Mouse (Mus musculus) gastrocnemius, adult 2 months (tissue): ENCODE data around the gene Fhl3. TPM values are rescaled to one million over a fixed set of nuclear protein-coding genes. Genes with fewer than 3 reads are reported as not detected.

Source experiments
- DNase-seq: peaks from one replicate; pipeline ENCODE4 v3.0.0; 2022
- H3K27ac ChIP-seq: fragments of 200-600 bp; 2 replicates; pipeline ENCODE4 v1.8.1; 2022; ENCODE audit warnings: mild to moderate bottlenecking
- H3K4me3 ChIP-seq: fragments of 200-600 bp; 2 replicates; pipeline ENCODE4 v1.8.1; 2022; ENCODE audit warnings: mild to moderate bottlenecking, moderate library complexity
- CTCF ChIP-seq: fragments of 200-600 bp; IDR thresholded peaks from 2 replicates; pipeline ENCODE4 v1.8.1; 2022; ENCODE audit warnings: antibody characterized with exemption, mild to moderate bottlenecking, moderate library complexity
- intact Hi-C: fragments of 180-260 bp; cut with DNase I; formaldehyde crosslinking; loops from one replicate; pipeline ENCODE4 v1.15.1; 2025
- long read RNA-seq, 2 experiments: library from polyadenylated mRNA; stranded (forward); transcript quantifications; one replicate each; pipeline ENCODE4 v2.0.0; 2021
- total RNA-seq, 2 experiments: library from RNA; stranded (reverse); gene quantifications; 2 replicates each; pipeline ENCODE4 v1.2.3; 2021

The Fhl3 gene
- 100 to 1,000 TPM; 151 to 515 TPM for total RNA-seq
- long read RNA-seq, experiment 1, transcript Fhl3-201 (6 exons, 1,664 nt), result major isoform, 5 of 9 reads
- long read RNA-seq, experiment 1, partial matches to known transcripts, result 0 of 9 reads
- long read RNA-seq, experiment 1, other reads (novel, unspliced or antisense), result 4 of 9 reads
- long read RNA-seq, experiment 2, transcript Fhl3-201 (6 exons, 1,664 nt), result major isoform, 7 of 16 reads
- long read RNA-seq, experiment 2, partial matches to known transcripts, result 2 of 16 reads
- long read RNA-seq, experiment 2, other reads (novel, unspliced or antisense), result 7 of 16 reads

DNA sequence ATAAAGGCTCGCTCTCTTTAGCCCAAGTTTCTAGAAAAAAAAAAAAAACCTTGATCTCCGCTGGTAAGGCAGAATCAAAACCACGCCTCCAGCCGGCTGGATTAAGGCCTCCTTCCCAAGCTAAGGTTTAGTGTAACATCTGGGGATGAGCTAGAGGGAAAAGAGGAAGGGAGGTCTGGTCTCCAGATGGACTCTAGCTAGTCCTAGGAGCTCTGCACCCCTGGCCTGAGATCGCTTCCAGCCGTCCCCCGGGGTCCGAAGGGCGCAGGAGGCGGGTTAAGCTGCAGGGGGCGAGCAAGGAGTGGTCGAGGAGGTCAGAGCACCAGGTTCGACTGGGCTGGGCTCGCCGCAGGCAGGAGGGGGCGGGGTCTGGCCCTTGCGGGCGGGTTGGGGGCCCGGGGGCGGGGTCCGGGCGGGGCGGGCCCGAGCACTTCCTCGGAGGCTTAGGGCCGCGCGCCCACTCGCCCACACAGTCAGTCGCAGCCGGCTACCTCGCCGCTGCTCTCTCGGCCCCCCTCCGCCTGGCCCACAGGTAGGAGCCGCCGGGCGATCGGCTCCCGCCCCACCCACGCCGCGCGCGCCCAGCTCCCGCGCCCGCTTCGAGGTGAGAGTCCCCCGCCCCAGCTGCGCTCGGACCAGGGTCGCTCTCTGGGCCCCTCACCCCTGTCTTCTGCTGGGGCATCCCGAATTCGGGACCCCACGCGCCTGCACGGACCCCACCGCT lies at the start of gene Fhl3:
Gene Fhl3 (plus strand): TSS at position 454 of the 724 bp plus-strand sequence.
- H3K27ac ChIP-seq, result peak within 1 kb of the TSS; percentile 99
- intact Hi-C loops, result loop anchor here (2.0 kb wide), 1 partner anchor 16 kb away; no protein-coding TSS in a partner anchor
- peak; percentile 92 for DNase-seq
- peak within 1 kb of the TSS; percentile 93 for H3K4me3 ChIP-seq
- TF ChIP-seq CTCF, result peak; percentile 15; the same call in 1 of the 2 replicates

DNA sequence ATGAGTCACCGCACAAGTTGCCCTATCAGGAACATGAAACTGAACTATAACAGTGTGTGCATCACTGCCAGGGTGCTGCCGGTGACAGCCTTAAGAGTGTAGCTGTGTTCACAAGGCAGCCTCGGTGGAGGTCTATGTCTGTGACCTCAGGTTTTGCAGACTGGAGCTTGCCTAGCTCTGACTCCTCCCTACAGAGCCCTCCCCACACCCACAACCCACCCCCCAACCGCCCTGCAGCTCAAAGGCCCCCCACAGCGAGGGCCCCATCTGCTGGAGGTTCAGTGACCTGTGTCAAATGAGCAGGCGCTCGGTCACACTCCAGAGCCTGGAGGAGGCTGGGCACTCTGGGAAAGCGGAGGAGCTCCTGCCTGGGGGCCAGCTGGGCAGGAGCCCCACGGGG lies 47.6 kb upstream of the Fhl3 start:
- no peak overlapping the region for H3K27ac ChIP-seq
- intact Hi-C loops, result no loop called here

DNA sequence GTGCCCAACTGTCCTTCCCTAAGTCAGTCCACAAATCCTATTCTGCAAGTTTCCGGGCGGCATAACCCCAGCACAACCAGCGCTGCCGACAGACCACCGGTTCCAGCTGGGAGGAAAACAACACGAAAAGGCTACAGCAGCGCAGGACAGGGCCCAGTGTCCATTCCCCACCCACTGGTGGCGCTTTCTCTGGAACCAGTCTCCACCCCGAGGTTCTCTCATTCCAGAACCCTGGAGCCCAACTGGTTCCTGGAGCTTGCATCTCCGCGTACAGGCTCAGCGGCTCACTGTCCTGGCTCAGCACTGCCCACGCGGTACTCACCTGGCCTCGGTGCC lies 44.0 kb upstream of the Fhl3 start, which contains the start of gene Pou3f1:
Gene Pou3f1 (plus strand): TSS at position 290 of the 336 bp plus-strand sequence.
- intact Hi-C loops, result no loop called here
- no peak for TF ChIP-seq CTCF
- H3K27ac ChIP-seq, result peak within 1 kb of the TSS; percentile 6; the same call in 1 of the 2 replicates
- DNase-seq, result peak; percentile 23
- H3K4me3 ChIP-seq, result peak within 1 kb of the TSS; percentile 86

More for the DNA sequence above, 47.6 kb upstream of the Fhl3 start:
- TF ChIP-seq CTCF, result no peak
- H3K4me3 ChIP-seq, result no peak overlapping the region
- DNase-seq, result no peak

DNA sequence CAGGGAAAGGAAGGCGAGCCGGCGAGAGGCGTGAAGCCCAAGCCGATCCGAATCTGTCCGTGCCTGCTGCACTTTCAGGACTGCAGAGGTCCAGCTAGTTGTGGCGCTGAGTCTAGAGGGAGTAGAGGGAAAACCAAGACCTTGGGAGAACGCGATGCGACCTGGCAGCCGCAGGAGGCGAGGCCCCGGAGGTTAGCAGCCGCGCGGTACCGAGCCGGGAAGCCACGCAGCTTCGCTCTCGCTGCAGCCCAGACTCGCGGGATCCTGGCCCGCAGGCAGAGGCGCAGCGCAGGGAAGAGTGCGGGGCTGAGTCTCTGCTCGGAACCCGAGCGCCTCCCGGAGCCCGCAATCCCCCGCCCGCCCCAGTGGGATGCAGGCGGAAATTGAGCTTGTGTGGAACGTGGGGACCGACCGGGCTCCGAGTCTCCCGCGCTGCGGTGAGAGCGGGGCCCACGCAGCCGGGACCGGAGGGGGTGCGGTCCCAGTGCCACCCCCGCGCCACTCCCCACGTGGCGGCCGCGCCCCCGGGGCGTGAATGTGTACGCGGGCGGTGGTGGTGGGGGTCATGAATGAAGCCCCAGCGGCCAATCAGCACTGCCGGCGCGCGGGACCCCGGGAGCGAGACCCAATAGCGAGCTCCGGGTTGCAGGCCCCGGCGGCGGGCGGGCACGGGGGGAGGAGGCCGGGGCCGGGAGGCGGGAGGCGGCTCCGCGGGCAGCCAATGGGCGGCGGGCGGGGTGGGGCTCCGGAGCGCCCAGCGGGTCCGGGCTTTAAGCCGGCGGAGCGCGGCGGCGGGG lies 43.4 kb upstream of the Fhl3 start:
- TF ChIP-seq CTCF, result no peak
- H3K27ac ChIP-seq, result peak overlapping the region; percentile 6; the same call in 1 of the 2 replicates
- peak; percentile 92 for DNase-seq
- H3K4me3 ChIP-seq, result peak overlapping the region; percentile 86
- intact Hi-C loops, result no loop called here

DNA sequence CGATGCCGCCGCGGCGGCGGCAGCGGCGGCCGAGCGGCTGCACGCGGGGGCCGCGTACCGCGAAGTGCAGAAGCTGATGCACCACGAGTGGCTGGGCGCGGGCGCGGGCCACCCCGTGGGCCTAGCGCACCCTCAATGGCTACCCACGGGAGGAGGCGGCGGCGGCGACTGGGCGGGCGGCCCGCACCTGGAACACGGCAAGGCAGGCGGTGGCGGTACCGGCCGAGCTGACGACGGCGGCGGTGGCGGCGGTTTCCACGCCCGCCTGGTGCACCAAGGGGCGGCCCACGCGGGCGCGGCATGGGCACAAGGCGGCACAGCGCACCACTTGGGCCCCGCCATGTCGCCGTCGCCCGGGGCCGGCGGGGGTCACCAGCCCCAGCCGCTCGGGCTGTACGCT lies 42.7 kb upstream of the Fhl3 start:
- DNase-seq, result peak; percentile 36
- TF ChIP-seq CTCF, result no peak
- Histone ChIP-seq H3K4me3 (peak overlapping the region; percentile 86), H3K27ac (no peak overlapping the region; the same call in 1 of the 2 replicates)
- intact Hi-C loops, result no loop called here

DNA sequence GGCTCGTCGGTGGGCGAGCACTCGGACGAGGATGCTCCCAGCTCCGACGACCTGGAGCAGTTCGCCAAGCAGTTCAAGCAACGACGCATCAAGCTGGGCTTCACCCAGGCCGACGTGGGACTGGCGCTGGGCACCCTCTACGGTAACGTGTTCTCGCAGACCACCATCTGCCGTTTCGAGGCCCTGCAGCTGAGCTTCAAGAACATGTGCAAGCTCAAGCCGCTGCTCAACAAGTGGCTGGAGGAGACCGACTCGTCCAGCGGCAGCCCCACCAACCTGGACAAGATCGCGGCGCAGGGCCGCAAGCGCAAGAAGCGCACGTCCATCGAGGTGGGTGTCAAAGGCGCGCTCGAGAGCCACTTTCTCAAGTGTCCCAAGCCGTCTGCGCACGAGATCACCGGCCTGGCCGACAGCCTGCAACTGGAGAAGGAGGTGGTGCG lies 42.1 kb upstream of the Fhl3 start:
- intact Hi-C loops, result no loop called here
- no peak for TF ChIP-seq CTCF
- H3K27ac ChIP-seq, result no peak overlapping the region
- peak overlapping the region; percentile 86 for H3K4me3 ChIP-seq
- no peak for DNase-seq

- TF ChIP-seq CTCF, result no peak
- intact Hi-C loops, result loop anchor here (5.0 kb wide), 1 partner anchor 517 kb away; no protein-coding TSS in a partner anchor
- Histone ChIP-seq H3K4me3 (peak overlapping the region; percentile 86), H3K27ac (no peak overlapping the region)
- no peak for DNase-seq
Observed at GRCm38 (mm10) chr4:124659251-124660217, 41.0 kb upstream of the Fhl3 start.

GRCm38 (mm10) chr4:124660603-124661002 lies 39.9 kb upstream of the Fhl3 start:
- intact Hi-C loops, result loop anchor here (5.0 kb wide), 1 partner anchor 518 kb away; no protein-coding TSS in a partner anchor
- H3K27ac ChIP-seq, result no peak overlapping the region
- no peak for TF ChIP-seq CTCF
- DNase-seq, result no peak
- no peak overlapping the region for H3K4me3 ChIP-seq

DNA sequence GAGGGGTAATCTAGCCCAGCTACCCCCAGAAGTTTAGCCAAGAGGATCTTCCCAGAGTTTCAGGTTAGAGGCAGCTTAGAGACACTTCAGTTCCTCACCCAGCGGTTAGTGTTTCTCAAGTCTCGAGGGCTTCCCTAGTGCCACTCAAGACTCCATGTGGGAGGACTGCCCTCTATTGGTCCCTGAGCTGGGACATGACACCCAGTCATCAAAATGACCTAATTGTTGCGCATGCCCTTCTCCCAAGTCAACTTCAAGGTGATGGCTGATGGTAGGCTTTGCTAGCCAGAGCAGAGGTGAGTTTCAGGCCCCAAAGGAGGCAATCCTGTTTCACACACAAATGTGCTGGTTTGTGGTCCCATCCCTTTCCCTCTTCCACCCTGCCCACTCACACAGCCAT lies 37.5 kb upstream of the Fhl3 start:
- peak; percentile 50 for TF ChIP-seq CTCF
- DNase-seq, result no peak
- intact Hi-C loops, result loop anchor here (5.0 kb wide), 1 partner anchor 521 kb away; no protein-coding TSS in a partner anchor

GRCm38 (mm10) chr4:124664185-124664584 lies 36.3 kb upstream of the Fhl3 start:
- intact Hi-C loops, result loop anchor here (5.0 kb wide), 1 partner anchor 522 kb away; no protein-coding TSS in a partner anchor

More for the DNA sequence above, 37.5 kb upstream of the Fhl3 start:
- no peak overlapping the region for H3K4me3 ChIP-seq
- no peak overlapping the region for H3K27ac ChIP-seq

GRCm38 (mm10) chr4:124664604-124665003 lies 35.9 kb upstream of the Fhl3 start:
- H3K4me3 ChIP-seq, result no peak overlapping the region
- no peak overlapping the region for H3K27ac ChIP-seq
- no peak for TF ChIP-seq CTCF
- intact Hi-C loops, result loop anchor here (5.0 kb wide), 1 partner anchor 522 kb away; no protein-coding TSS in a partner anchor
- DNase-seq, result no peak

More at GRCm38 (mm10) chr4:124664185-124664584, 36.3 kb upstream of the Fhl3 start:
- Histone ChIP-seq H3K4me3 (no peak overlapping the region), H3K27ac (no peak overlapping the region)
- TF ChIP-seq CTCF, result no peak
- DNase-seq, result no peak
